Mouse (Mus musculus) left cerebral cortex, adult 18-20 months (tissue): Measurements from ENCODE around the gene Cacna1a. TPM values are rescaled to one million over a fixed set of nuclear protein-coding genes. Genes with fewer than 3 reads are reported as not detected.

Experiments
- DNase-seq, 2 experiments: peaks; one replicate each; pipeline ENCODE4 v3.0.0; 2021 to 2022; ENCODE audit warnings: low spot score in 2 of 2, mixed read lengths in 1 of 2
- long read RNA-seq, 2 experiments: library from polyadenylated mRNA; stranded (forward); transcript quantifications; one replicate each; pipeline ENCODE4 v2.0.0; 2021
- total RNA-seq, 2 experiments: library from RNA; stranded (reverse); gene quantifications; 2 replicates each; pipeline ENCODE4 v1.2.3; 2021

Gene Cacna1a
- 100 to 1,000 TPM; 188 to 195 TPM for total RNA-seq
- long read RNA-seq, experiment 1, partial matches to known transcripts: 14 of 31 reads
- long read RNA-seq, experiment 1, other reads (novel, unspliced or antisense): 17 of 31 reads
- long read RNA-seq, experiment 2, partial matches to known transcripts: 5 of 13 reads
- long read RNA-seq, experiment 2, other reads (novel, unspliced or antisense): 8 of 13 reads

- DNase-seq: no peak
Measured at GRCm38 (mm10) chr8:84388275-84388674, at the start of gene Cacna1a. Cacna1a (plus strand) TSS chr8:84388440.

GRCm38 (mm10) chr8:84338493-84338892 is 49.7 kb upstream of the Cacna1a start:
- DNase-seq: peak; percentile 11 to 38

DNA sequence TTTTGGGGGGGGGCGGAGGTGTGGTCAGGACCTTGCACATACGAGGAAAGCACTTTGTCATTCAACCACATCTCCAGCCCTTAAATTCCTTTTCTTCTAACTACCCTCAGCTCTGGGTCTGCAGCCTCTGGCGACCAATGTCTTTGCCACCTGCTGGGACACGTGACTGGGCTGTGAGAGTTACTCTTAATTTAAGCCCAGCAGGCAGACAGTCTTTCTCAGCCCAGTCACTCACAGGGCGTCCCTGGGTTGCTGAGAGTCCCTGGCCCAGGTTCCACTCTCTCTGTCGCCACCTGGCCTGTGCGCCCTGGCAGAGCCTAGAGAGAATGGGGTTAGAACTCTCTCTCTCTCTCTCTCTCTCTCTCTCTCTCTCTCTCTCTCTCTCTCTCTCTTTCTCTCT is 48.9 kb upstream of the Cacna1a start:
- no peak for DNase-seq

- no peak for DNase-seq
Measured at GRCm38 (mm10) chr8:84339867-84340266, 48.4 kb upstream of the Cacna1a start.

DNA sequence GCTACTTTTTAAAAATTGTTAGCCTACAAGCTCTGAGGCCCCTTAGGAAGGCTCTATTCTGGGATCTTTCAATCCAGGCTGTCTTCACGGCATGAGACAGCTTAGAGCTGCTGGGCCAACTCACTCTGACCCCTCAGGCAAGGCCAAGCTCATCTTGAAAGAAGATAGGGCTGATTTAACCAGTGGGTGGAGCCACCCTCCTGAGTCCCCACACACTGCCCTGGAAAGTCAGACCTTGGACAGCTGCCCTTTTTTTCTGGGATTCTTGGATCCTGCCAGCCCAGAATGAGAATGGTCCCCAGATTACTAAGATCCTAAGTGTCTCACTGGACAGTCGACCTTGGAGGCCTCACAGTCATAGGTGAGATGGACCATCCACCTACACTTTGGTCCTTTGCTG is 47.6 kb upstream of the Cacna1a start:
- no peak for DNase-seq

DNA sequence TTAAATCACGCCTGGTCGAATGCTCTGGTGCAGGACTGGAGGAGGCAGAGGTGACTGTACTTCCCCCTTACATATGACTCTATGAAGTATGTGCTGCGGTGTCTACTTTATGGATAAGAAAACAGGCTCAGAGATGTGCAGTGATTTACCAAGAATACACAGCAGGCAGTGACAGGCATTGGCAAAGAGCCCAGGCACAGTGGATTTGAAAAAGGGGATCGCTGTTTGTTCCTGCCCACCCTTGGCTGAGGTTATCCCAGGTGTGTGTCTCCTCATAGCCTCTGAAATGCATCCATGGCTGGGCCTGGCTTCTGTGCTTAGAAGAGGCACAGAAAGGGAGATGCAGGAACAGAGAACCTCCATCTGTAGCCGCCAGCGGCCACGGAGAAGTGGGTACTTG is 42.7 kb upstream of the Cacna1a start:
- no peak for DNase-seq

DNA sequence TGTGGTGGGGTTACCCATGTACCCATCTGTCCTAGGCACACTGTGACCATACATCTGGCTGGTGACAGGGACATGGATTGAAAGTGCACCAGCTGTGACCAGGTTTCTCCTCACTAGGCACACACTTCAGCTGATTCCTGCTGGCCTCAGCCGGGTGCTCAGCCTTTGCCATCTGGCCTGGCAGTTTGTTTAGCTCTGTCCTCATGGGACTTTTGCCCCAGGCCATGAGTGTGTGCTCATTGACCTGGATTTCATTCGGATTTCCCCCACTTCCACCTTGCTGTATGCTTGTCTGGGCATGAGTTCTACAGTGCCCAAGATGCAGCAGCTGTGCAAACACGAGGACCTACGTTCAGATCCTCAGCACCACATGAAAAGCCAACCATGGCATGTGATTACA is 41.8 kb upstream of the Cacna1a start:
- DNase-seq: no peak

DNA sequence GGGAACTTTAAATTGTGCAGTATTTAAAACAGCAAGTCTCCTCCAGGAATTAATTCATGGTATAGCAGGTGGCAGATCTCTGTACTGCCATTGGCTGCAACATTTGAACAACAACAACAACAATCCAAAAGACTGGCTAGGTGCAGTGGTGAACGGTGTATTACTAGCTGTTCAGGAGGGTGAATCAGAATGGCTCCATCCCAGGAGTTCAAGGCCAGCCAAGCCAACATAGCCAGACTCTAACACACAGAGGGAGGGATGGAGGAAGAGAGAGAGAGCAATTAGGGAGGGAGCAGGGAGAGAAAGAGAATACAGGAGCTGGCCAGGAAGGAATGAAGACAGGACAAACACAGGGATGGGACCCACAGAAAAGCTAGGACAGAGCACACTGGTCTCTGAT is 38.7 kb upstream of the Cacna1a start:
- DNase-seq: no peak

GRCm38 (mm10) chr8:84350960-84351359 is 37.3 kb upstream of the Cacna1a start:
- DNase-seq: no peak

DNA sequence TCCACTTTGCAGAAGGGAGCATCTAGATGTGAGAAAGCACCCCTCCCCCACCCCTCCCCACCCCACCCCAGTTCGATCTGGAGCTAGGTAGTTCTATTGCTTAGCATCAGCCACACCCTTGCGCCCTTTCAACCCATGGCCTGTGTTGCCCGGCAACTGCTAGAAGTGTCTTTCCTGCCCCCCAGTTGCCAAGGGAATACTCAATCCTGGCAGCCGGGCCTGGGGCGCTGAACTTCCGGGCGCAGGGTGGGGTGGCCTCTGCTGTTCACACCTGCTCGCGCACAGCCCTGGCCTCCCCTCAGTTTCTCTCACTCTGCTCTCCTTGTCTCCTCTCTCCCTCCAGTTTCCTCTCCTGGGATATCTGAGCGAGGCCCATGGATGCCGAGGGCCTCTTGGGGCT is 31.8 kb upstream of the Cacna1a start:
- no peak for DNase-seq

- DNase-seq: peak; percentile 72 to 85
Measured at GRCm38 (mm10) chr8:84357631-84358371, 30.4 kb upstream of the Cacna1a start.

DNA sequence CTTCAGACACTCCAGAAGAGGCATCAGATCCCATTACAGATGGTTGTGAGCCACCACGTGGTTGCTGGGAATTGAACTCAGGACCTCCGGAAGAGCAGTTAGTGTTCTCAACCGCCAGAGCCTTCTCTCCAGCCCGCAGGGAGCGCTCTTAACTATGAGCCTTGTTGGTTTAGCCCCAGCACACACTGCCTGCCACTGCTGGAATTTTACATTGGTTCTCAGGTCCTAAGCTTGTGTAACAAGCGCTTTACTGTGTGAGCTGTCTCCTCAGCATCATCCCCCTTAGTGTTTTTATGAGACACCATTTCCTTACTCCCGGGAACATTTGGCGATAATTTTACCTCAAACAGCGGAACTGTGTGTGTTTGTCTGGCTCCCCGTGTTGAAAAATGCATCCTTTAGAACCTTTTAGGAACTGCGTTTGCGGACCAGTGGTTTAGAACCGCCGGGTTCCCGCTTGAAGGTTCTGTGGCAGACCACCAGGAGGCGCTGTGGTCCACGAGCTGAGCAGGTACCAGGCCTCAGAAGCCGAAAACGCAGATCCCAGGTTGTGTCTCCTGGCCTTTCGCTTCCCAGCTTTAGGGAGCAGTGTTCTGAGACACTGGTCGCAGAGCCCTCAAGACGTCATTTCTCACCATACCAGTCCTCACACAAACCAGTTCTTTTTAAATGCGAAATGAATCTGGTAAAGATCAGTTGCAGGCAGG is 24.7 kb upstream of the Cacna1a start:
- DNase-seq: peak; percentile 85 to 91

GRCm38 (mm10) chr8:84365197-84365596 is 23.0 kb upstream of the Cacna1a start:
- no peak for DNase-seq

DNA sequence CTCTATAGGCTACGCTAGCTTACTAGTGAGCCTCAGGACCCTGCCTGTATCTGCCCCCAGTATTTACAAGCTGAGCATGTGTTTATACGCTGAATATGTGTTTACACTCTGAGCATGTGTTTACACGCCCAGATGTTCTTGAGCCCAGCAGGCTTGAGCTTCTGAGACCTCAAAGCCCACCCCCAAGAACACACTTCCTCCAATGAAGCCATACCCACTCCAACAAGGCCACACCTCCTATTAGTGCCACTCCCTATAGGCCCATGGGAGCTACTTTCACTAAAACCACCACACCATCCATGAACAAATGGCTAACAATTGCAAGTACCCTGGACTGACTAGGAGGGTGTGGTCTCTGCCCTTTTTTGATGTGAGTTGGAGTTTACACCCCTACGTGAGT is 17.3 kb upstream of the Cacna1a start:
- no peak for DNase-seq

- peak; percentile 27 to 37 for DNase-seq
Measured at GRCm38 (mm10) chr8:84375038-84375437, 13.2 kb upstream of the Cacna1a start.

DNA sequence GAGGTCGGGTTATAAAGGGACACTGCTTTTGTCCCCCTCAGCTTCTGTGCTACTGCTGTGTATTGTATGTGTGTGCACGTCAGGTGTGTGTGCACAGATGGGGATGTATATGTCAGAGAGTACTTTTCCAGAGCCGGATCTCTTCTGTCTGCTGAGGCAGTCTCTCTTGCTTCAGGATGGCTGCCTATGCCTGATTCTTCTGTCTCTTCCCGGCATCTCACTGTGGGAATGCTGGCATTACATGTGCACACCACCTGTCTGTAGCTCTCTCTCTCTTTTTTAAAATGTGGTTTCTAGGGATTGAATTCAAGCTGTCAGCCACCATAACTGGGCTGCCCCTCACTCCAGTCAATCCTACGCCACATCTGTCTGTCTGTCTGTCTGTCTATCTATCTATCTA is 12.4 kb upstream of the Cacna1a start:
- DNase-seq: no peak

GRCm38 (mm10) chr8:84376564-84376963 is 11.7 kb upstream of the Cacna1a start:
- DNase-seq: peak; percentile 15 to 32

DNA sequence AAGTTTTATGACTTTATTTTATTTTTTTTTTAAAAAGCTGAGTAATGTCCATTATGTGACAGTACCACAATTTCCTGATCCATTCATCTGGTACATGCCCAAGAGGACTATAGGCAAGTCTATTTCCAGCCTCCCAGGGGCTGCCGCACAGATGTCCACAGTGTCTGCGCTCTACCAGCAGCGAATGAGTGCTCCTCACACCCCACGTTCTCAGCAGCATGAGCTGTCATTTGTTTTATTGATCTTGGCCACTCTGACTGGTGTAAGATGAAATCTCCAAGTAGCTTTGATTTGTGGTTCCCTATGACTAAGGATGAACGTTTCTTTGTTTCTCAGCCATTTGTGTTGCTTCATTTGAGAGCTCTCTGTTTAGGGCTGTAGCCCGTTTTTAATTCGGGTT is 6.6 kb upstream of the Cacna1a start:
- no peak for DNase-seq

DNA sequence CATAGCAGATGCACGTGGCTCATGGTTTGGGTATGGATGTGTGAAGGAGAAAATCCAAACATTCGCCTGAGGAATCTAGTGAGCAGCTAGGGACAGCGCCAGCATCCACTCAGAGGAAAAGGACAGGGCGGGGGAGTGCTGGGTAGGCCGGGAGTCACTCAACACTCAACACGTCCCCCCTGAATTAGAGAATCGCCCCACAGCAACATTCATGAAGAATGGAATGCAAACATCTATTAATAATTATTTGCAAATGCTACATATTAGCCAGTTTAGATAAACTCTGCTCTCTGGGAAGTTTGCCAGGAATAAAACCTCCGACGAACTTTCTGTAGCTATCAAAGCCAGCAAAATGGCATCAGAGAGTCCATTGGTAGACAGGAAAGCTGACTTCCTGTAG is 533 bp downstream of the Cacna1a start:
- DNase-seq: no peak

GRCm38 (mm10) chr8:84389173-84389572 is 933 bp downstream of the Cacna1a start:
- DNase-seq: no peak

GRCm38 (mm10) chr8:84391611-84392010 is 3.4 kb downstream of the Cacna1a start:
- DNase-seq: no peak

DNA sequence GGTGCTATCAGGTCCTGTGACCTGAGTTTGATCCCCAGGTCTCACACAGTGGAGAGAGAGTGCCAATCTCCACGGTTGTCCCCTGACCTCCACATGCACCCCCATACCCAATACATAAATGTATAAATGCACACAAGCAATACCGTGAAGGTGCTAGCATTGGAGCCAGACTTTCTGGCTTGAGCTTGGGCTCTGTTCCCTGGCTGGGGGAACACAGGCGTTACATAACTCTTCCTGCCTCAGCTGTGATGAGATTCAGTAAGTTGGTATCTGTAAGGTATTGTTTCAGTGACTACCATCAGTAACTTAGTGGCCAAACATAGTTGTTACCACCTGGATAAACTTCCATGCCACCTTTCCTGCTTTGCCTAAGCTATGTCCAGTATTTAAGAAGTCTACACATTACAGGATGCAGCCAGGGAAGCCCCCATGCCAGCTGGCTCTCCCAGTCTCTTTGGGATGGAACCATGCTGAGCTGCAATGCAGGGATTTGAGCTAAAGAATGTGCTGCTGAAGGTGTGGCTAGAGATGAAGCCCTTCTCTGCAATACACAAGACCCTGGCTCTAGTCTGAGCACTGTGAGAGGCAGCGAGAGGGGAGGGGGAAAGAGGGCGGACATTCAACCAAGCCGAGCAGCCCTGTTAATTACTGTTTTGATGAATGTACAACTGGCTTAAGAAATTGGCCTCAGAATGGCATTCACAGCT is 7.7 kb downstream of the Cacna1a start:
- no peak for DNase-seq
